Mouse (Mus musculus): ENCODE data around the gene Klhl36.

Gene Klhl36

DNA sequence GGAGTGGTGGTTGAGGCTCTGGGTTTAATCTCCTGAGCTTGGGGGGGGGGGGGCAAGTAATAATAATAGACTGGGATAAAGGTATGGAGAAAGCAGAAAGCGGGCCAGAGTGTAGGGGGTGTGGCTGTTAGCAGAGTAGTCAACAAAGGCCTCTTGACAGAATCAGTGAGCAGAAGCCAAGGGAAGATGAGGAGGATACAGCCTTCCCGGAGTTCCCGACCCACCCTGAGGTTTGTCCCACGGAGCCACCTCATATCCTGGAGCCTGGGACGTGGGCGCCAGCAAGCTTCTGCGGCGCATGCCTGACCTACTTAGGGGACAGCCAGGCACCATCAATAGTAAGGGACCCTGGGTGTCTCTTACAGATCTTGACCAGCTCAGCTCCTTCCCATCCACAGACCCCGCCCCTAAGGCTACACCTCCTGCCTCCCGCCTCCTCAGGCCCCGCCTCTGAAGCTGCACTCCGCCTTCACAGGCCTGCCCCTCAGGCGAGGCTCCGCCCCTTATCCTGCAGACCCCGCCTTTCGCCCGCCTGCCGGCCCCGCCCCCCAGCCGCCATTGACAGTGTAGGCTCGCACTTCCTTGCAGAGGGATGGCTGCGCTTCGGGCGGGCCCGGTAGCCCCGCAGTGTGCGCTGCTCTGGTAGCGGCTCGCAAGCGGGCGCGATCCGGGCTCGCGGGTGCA is at the start of gene Klhl36:
TSS of gene Klhl36 (plus strand) at position 561 of the 684 bp plus-strand sequence.
- peak; percentile 97 for DNase-seq (ENCODE audit: low spot score)

DNA sequence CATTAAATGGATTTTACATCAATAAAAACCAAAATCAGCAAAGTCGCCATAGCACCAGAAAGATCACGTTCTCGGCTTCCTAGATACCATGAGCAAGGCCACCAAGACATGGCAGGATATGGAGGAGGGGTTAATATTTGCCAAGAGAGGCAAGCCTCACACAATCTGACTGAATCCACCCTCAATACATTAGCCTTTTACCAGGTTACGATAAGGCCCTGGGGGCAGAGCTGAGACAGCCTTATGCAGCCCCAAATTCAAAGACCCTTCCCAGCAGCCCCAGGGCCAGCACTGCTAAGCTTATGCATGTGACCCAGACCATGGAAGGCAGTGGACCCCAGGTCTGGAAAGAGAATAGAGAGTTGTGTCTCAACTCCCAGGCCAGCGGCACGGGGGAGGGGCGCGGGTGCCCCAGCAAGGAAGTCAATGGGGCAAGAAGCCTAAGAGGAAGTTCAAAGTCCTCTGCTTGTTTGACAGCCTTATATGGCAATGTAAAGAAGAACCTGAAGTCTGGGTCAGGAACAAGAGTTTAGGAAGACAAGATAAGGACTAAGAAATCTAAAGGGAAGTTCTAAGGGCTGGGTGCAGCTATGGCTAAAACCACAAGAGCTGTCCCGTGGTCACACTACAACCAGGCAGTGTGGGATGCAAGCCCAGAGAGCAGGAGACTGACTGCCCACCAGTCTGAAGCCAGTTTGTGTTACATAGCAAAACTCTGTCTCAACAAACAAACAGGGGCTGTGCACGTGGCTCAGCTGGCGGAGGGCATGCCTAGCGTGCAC is 49.2 kb upstream of the Klhl36 start:
- peak; percentile 45 for DNase-seq (ENCODE audit: low spot score)

DNA sequence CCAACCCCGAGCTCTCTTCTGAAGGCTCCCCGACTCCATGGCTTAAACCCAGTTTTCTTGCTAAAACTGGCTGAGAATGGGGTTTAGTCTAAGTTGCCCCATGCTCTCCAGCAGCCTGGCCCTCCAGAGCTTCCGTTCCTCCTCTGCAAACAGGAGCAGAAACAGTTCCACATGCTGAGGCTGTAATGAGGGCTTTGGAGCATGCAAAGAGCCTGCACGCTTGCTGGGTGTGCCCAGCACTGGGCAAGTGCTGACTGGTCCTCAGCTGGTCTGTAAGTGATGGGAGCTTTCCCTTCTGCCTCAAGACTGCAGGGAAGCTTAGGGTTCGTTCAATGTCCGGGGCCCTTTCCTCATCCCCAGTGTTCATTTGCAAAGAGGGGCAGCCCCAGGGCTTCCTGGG is 45.8 kb upstream of the Klhl36 start:
- DNase-seq (ENCODE audit: low spot score): no peak

DNA sequence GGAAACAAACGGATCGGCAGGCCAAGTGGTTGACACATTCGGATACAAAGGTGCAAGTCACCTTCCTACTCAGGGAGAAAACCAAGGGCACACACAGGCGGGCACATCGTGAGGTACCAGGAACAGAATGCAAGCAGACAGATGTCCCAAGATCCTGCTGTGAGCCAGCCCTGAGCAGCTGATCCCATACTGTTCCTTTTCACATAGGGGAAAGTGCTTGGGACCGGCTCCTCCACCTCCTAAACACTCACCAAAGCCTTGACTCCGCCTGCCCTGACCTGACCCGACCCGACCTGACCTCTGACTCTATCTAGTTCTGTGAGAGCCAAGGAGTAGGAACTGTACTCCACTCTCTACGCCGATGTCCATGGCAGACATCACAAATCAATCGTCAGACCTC is 44.6 kb upstream of the Klhl36 start:
- peak; percentile 81 for DNase-seq (ENCODE audit: low spot score)

DNA sequence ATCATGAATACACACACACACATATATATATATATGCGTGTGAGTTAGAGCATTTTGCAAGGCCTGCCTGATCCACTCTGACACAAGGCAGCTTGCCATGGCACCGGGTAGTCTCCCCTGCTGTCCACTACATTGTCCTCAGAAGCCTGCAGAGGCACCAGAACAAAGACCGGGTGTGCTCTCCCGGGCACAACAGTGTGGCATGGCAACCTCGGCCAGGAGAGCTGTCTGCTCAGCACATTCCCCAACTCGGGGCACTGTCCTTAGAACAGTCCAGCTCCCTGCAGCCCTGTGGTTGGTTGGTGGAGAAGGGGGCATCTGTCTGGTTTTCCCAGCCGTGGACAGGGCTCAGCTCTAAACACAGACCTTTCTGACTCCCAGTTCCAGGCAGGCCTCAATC is 42.8 kb upstream of the Klhl36 start:
- no peak for DNase-seq (ENCODE audit: low spot score)

DNA sequence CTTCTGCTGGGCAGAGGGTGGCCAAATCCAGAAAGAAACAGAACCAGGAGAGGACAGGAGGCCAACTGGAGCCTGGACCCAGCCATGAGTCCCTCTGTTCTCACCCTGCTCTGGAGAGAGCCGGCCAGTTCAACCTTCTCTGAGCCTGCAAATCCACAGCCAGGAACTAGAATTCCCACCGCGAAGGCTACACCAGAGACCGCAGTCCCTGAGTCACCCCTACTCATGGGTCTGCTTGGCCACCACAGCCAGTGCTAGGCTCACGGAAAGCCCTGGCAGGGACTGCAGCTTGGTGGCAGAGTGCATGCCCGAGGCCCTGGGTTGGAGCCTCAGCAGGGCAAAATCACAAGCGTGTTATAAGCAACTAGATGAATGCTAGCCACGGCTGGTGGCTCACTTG is 42.1 kb upstream of the Klhl36 start:
- no peak for DNase-seq (ENCODE audit: low spot score)

DNA sequence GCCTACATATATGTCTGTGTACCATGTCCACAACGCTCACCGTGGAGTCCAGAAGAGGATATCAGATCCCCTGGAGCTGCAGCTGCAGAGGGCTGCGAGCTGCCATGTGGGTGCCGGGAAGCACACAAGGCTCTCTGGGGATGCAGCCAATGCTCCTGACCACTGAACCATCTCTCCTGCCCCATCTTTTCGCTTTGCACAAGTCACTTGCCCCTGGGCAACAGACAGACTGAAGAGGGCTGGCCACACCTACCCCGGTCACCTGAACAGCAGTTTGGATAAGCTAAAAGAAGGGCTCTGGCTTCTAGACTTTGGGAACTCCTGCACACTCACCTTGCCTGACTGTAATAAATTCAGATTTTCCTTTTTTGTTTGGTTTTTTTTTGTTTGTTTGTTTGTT is 40.4 kb upstream of the Klhl36 start:
- no peak for DNase-seq (ENCODE audit: low spot score)

DNA sequence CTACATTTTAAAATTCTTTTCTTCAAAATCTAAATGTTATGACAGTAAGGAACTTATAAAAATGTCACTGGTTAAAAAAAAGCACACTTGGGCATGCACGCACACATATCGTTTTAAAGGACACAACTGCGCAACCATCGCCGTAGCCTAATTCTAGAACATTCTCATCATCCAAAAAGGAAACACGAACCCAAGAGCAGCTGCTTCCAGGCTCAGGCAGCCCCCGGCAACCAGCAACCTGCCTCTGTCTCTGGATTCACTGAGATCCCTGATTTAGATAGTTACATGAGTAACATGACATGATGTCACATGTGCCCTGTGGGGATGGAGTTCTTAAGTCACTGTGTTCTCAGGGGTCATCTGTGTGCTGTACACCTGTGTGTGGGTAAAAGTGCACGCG is 38.8 kb upstream of the Klhl36 start:
- no peak for DNase-seq (ENCODE audit: low spot score)

DNA sequence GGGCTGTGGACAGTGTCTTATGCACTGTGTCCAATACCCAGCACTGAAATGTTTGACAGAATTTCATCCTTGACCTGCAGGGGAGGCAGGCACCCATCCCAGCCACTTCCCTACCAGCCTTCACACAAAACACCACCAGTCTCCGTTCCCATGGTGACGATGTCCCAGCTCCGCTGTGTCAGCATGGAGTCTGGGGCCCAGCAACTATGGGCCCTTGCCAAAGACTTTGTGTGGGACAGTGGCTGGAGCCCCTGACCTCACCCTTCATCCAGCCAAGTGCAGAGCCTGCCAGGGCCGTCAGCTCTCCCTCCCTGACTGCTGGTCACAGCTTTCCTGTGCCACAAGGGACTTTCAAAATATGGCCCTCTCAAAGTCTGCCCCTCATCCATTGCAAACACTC is 38.0 kb upstream of the Klhl36 start:
- no peak for DNase-seq (ENCODE audit: low spot score)

DNA sequence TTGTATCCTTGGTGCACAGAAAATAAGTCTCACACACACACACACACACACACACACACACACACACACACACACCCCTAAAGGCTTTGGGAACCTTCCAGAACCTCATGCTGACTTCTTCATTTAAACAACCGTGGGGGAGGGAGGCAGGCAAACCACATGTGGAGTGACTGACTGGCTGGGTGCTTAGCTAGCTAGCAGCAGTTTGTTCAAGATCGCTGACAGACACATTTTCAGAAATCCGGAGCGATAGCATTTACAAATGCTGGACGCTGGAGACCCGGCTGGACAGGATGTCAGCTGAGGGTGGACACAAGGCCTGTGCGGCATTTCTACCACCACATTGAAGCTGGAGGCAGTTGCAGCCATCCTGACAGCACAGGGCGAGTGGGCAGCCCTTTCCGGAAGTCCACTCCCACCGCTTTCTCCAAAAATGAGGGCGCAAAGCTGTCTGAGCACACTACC is 37.2 kb upstream of the Klhl36 start:
- no peak for DNase-seq (ENCODE audit: low spot score)

DNA sequence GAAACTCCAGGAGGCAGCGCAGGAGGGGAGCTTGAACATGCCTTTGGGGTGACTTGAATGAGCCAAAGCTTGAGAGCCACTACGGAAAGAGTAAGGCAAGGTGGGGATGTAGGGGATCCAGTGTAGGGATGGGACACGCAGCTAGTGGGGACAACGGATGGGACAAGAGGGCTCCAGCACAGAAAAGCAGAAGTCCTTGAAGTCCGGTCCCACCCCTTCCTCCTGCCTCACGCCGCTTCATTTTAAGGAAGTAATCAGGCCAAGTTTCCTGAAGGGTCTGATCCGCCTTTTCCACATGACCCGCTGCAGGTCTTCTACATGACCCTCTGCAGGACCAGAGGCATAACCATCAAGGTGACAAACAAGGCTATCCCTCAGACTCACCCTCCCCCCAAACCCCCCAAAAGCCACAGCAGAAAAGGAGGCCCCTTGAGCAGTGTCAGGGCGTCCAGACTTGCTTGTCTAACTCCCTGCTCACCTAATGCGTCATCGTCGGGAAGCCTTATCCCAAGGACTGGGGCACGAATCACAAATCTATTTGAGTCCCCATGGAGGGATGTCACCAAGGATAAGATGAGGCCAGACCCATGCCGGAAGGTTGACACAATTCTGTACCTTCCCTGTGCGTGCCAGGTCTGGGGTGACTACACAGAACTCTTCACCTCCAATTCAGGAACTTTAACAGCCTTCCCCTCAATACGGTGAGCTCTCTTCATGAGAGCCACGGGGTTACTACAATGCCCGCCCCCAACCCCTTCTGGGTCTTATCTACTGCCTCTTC is 35.9 kb upstream of the Klhl36 start:
- DNase-seq (ENCODE audit: low spot score): no peak

DNA sequence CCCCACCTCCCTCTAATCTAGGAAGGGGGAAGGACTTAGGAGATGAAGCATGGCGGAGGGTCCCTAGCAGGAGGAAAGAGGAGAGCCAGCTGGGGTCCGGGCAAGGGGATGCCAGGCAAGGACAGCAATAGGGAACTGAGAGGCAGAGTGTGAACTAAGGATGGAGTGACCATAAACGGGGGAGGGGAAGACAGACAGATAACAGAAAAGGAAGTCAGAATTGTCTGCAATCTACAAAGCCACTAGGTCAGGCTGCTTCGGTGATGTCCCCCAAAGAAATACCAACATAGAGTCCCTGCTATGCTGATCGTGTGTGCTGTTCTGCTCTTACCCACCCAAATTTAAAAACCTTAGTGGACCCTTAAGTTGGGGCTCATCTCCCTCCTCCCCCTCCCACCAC is 35.1 kb upstream of the Klhl36 start:
- no peak for DNase-seq (ENCODE audit: low spot score)

DNA sequence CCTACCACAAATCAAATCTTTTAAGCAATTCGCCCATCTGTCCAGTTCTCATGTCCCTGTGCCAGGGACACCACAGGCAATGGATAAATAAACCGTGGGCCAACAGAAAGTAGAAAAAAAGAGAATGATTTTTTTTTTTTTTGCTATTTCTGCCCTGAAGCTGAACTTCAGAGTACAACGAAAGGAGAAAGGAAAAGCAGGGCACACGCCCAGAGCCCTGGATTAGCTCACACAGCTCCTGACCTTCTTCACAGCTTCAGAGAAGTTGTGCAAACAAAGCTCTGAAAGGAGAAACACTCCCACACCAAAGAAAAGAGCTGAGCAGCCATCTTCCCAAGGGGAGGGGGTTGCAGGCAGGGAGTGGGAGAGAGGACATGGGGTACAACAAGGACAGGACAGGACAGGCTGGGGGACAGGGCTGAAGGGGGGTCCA is 34.3 kb upstream of the Klhl36 start:
- DNase-seq (ENCODE audit: low spot score): no peak

DNA sequence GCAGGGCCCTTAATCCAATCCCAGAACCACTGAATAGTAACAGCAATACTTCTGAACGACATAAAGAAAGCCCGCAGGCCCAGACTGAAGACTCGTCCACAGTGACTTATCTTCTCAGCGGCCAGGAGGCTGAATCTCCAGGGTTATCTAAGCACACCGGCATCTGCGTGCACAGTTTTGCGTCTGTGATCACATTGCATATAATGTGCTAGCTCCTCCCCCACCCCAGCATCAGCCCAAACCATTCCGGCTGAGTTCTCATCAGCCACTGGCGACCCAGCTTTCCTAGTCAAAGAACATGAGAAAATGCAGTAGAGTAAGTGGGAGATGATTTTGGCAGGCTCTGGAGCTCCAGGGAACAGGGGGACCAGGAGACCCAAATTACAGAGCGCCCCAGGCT is 33.1 kb upstream of the Klhl36 start:
- no peak for DNase-seq (ENCODE audit: low spot score)

DNA sequence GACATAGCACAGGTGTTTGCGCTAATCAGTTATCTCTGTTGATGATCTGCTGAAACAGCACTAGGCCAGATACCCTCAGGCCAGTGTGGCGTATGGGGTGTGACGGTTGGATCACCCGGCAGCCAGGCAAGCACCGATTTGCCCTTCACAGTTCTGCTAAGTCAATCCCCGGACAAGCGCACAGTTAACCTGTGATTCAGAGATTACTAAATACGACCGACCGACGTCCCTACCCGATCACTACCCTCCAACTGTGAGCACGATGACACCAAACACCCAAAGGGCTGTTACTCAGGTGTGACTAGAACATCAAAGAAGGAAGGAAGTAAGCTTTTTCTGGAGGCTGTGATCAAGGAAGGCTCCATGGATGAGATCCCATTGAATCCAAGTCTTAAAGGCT is 32.6 kb upstream of the Klhl36 start:
- no peak for DNase-seq (ENCODE audit: low spot score)

DNA sequence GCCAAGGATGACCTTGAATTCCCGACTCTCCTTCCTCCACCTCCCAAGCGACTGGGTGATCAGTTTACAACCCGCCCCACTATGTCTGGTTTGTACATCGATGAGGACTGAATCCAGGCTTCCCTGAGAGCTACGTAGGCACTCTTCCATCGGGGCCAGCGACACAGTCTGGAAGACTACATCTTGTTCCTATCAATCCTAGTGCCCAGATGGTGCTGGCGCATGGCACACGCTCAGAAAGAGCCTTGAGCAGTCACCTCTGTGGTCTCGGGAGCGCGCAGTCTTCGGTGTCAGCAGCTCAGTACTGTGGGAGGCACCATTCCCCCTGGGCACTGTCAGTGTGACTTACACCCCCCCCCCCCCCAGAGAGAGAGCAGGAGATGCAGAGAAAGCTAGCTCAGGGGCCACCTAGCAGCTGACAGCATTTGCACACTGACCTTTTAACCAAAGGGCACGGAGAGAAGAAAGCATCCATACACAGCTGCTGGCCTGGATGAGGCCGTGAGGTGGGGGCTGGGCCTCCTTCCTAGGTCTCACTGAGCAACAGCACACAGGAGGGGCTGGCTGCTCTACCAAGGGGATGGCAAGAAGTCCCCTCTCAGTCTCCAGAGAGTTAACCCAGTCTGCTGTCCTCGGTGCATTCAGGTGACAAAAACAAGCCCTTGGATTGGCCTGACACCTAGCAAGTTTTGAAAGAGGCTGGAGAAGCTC is 32.0 kb upstream of the Klhl36 start:
- DNase-seq (ENCODE audit: low spot score): peak; percentile 87

DNA sequence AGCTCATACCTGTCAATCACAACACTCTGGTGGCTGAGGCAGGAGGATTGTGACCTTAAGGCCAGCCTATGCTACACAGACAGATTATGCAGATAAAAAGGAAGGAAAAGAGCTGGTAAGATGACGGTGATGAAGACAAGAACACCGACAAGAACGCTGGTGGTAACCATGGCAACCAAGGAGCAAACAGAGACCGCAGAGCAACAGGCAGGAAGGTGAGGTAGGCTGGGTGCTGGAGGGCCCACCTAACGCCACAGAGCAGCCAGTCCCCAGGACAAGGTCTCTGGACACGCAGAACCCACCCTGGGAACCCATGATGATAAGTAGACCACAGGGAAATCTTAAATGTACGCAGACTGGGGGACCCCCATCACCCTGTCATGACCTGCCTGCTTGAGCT is 31.5 kb upstream of the Klhl36 start:
- DNase-seq (ENCODE audit: low spot score): no peak

DNA sequence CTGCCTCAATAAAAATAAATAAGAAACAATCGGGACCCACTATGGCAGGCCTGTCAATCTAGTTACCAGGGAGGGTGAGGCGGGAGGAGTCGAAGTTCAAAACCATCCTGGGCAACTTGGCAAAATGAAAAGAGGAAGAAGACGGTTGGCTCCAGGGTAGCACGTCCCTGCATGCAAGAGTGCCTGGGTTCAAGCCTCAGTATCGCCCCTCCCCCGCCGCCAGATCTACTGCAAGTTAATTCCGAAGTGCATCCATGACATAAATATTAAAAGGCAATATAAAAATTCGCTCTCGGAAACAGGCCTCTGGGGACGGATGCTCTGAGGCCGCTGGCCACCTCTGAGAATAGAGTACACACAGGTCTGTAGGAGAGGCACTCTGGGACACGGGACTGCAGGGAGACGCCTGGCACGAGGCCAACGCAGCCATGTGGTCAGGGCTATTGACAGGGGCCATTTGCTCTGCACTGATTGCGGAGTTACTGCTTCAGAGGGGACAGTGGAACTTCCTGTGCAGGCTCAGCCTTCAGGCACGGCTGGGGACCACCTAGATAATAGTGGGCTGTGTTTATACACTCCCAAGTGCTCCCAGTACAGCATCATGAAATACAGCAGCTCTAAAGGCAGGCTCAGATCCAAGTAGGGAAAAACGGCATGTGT is 30.6 kb upstream of the Klhl36 start:
- peak; percentile 64 for DNase-seq (ENCODE audit: low spot score)

DNA sequence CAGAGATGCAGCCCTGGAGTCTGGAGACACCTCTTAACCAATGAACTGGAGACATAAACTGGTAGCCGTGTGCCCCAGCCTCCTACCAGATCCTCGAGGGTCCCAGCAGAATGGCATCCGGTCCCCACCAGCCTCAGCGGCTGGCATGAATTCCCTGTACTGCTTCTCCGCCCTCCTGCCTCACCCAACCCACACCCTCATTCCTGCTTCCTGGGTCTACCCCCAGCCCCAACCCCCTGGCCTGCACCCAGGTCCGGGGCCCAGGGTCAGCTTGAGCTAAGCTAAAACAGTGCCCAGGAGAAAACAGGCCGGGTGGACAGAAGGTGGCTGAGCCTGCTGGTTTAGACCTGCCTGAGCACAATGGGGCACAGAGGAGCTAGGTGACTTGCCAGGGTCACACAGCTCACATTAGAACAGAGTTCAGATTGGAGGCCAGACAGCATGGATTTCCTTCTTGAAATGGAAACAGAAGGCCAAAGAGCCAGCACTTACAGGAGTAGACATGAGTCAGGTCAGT is 29.9 kb upstream of the Klhl36 start:
- DNase-seq (ENCODE audit: low spot score): no peak

DNA sequence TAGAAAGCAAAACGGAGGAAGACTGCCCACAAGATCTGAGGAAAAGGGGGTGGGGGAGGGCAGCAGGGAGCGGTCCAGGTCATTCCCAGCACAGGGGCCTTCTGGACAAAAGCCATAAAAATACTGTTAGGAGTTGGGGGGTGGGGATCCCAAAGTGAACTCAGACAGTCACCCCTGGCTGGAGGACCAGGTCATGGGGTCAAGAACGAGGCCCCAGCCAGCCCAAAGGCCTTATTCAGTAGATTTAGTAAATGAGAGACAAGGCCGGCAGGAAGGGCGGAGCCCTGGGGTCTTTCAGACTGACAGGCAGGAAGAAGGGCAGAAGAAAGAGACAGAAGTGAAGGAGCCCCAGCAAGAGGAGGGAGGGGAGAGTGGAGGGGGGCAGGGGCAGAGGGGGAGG is 29.1 kb upstream of the Klhl36 start:
- peak; percentile 79 for DNase-seq (ENCODE audit: low spot score)

DNA sequence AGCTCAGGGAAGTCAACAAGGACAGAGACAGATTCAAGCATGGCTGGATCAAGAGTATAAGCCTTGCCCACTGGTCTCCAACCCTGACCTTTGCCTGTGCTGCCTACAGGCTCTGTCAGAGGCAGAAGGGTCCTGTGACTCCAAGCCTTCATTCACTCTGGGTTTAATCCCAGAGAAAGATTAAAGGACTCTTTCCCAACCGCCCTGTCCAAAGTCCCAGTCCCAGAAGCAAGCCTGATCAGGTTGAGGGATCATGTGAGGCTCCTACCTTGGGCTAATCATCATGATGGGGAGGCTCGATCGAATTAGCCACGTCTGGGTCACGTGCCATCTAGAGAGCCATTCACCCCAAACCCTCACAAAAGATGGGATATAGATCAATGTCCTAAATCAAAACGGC is 27.4 kb upstream of the Klhl36 start:
- no peak for DNase-seq (ENCODE audit: low spot score)
